Mouse (Mus musculus) bone marrow, adult 2 months (tissue): Measurements from ENCODE around the gene Sipa1l2. TPM values are rescaled to one million over a fixed set of nuclear protein-coding genes. Genes with fewer than 3 reads are reported as not detected.

Experiments
- H3K27ac ChIP-seq: fragments of 200-500 bp; 2 replicates; pipeline ENCODE4 v1.5.1; 2012; ENCODE audit warnings: low read depth, mild to moderate bottlenecking, control low read depth, inconsistent platforms, low read length; ENCODE audit not compliant: control insufficient read depth, poor library complexity, insufficient read depth
- H3K4me1 ChIP-seq: fragments of 200-500 bp; 2 replicates; pipeline ENCODE4 v1.6.1; 2011; ENCODE audit warnings: low read length; ENCODE audit not compliant: control insufficient read depth, insufficient read depth
- H3K4me3 ChIP-seq: fragments of 200-500 bp; replicated peaks from 2 replicates; pipeline ENCODE3; 2011; ENCODE audit warnings: mild to moderate bottlenecking, low read depth, low read length, control low read depth; ENCODE audit not compliant: control insufficient read depth
- CTCF ChIP-seq: fragments of 200-500 bp; IDR thresholded peaks from 2 replicates; pipeline ENCODE4 v1.5.1; 2011; ENCODE audit warnings: low read length, control low read depth; ENCODE audit not compliant: control insufficient read depth, insufficient read depth
- POLR2A ChIP-seq: fragments of 200-500 bp; IDR thresholded peaks from 2 replicates; pipeline ENCODE4 v1.6.1; 2011; ENCODE audit warnings: low read depth, mild to moderate bottlenecking, control low read depth, low read length, borderline replicate concordance; ENCODE audit not compliant: control insufficient read depth
- WGBS: fragments of 180-500 bp; shearing (Covaris S2); methylation state at CpG from one replicate; pipeline ENCODE4 v1.1.7; 2018; 5-methylcytosine and 5-hydroxymethylcytosine counted together
- polyA plus RNA-seq: library from polyadenylated mRNA; stranded (reverse); fragments of >200 nt; gene quantifications from 2 replicates; pipeline ENCODE4 v1.2.4, GENCODE M21; 2011; ENCODE audit warnings: low replicate concordance; ENCODE audit not compliant: missing spikeins, insufficient read depth, insufficient read length

Sipa1l2 gene
- polyA plus RNA-seq, 1 experiment = 6.7 TPM

GRCm38 (mm10) chr8:125369491-125370236 lies 199.9 kb downstream of the Sipa1l2 start:
- Histone ChIP-seq H3K27ac (no peak overlapping the region), H3K4me3 (no peak overlapping the region), H3K4me1 (no peaks in the 10 kb centered on the region)
- no peak for TF ChIP-seq POLR2A
- TF ChIP-seq CTCF = no peak
- 75% methylated on average over 8 of the region's 8 CpGs for WGBS

GRCm38 (mm10) chr8:125368341-125369035 lies 201.1 kb downstream of the Sipa1l2 start:
- 44% methylated on average over 4 of the region's 4 CpGs for WGBS
- no peak for TF ChIP-seq POLR2A
- TF ChIP-seq CTCF = no peak
- Histone ChIP-seq H3K4me1 (no peaks in the 10 kb centered on the region), H3K4me3 (no peak overlapping the region), H3K27ac (no peak overlapping the region)

Other genes starting within 250 kb of the Sipa1l2 start
- gene Map10, start 100.0 kb upstream of the Sipa1l2 start, polyA plus RNA-seq = 0.36 and 0.42 TPM in 2 replicates
- gene Ntpcr, start 160.2 kb upstream of the Sipa1l2 start, polyA plus RNA-seq = 7.6 and 11.5 TPM in 2 replicates